In the genomic region with DNA sequence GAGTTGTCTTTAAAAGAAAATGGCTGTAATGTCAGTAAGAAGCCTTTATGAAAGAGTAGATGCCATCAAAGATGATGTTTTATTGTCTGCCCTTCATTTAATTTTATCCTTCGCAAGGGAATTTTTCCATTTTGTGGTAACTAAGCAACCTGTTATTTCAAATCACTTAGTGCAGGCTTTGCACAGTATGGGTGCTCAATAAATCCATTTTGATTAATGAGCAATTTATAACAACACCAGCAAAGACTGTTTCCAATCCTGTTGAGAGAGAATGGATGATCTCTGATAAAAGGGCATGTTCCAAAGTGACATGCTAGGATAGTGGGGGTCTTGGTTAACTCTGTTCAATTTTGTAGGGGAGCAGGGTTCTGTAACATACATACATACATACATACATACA, we compare ENCODE assay signal across 20 mouse cellular contexts.
"Had no signal": no experiment of that assay in that cellular context is flagged by ENCODE, and none has a peak within 500 bp of the region (broad histone marks: within the 10 kb centered on the region; RNA-seq: fewer than 3 reads in every experiment).

No protein-coding gene starts in this region.

- H3K4me2 ChIP-seq: limb, embryonic 12.5 days; limb, embryonic 15.5 days; liver, embryonic 11.5 days; lung, embryonic 14.5 days; midbrain, embryonic 13.5 days; stomach, embryonic 15.5 days had no signal

- H3K4me1 ChIP-seq: limb, embryonic 12.5 days; limb, embryonic 15.5 days; midbrain, embryonic 10.5 days; midbrain, embryonic 13.5 days; stomach, embryonic 15.5 days had no signal

- H3K36me3 ChIP-seq: limb, embryonic 12.5 days; limb, embryonic 15.5 days; midbrain, embryonic 10.5 days; midbrain, embryonic 13.5 days; stomach, embryonic 15.5 days had no signal

- H3K27me3 ChIP-seq: limb, embryonic 12.5 days; limb, embryonic 15.5 days; midbrain, embryonic 13.5 days; stomach, embryonic 15.5 days had no signal

- H3K9me3 ChIP-seq: limb, embryonic 12.5 days; limb, embryonic 15.5 days; midbrain, embryonic 10.5 days; midbrain, embryonic 13.5 days; stomach, embryonic 15.5 days had no signal

- ATAC-seq: liver, postnatal 0 days; lung, postnatal 0 days; midbrain, embryonic 13.5 days had no signal

- H3K9ac ChIP-seq: limb, embryonic 12.5 days; limb, embryonic 15.5 days; liver, embryonic 14.5 days; liver, postnatal 0 days; lung, embryonic 14.5 days; midbrain, embryonic 13.5 days; stomach, embryonic 15.5 days had no signal

- H3K4me3 ChIP-seq: limb, embryonic 12.5 days; limb, embryonic 15.5 days; midbrain, embryonic 10.5 days; midbrain, embryonic 13.5 days; stomach, embryonic 15.5 days had no signal

- DNase-seq: kidney, adult 2 months; kidney, postnatal 25 days; left cerebral cortex, postnatal 4 days; liver, postnatal 0 days; lung, embryonic 14.5 days; retina, postnatal 1 day; right cerebral cortex, postnatal 25 days; spleen, adult 18-20 months; thymus, adult 18-20 months; thymus, postnatal 36 days had no signal

- H3K27ac ChIP-seq: kidney, postnatal 0 days; limb, embryonic 12.5 days; limb, embryonic 15.5 days; liver, embryonic 14.5 days; macrophage; midbrain, embryonic 10.5 days; midbrain, embryonic 13.5 days; stomach, embryonic 15.5 days had no signal
